Mouse (Mus musculus) E14TG2a.4 (cell line): ENCODE results near the gene Cdrt4.

Experiments used
- H3K27me3 ChIP-seq: 2 replicates; pipeline ENCODE4 v1.6.1; 2014; ENCODE audit warnings: low read length, control low read depth; ENCODE audit not compliant: insufficient read depth
- H3K36me3 ChIP-seq: 2 replicates; pipeline ENCODE4 v1.6.1; 2014; ENCODE audit warnings: low read length, control low read depth; ENCODE audit not compliant: insufficient read depth
- H3K4me1 ChIP-seq: replicated peaks from 2 replicates; pipeline ENCODE4 v1.6.1; 2014; ENCODE audit warnings: low read depth, low read length, control low read depth
- H3K4me3 ChIP-seq: replicated peaks from 2 replicates; pipeline ENCODE4 v1.5.1; 2014; ENCODE audit warnings: mild to moderate bottlenecking, low read length
- H3K9me3 ChIP-seq: 2 replicates; pipeline ENCODE4 v1.6.1; 2014; ENCODE audit warnings: low read length, control low read depth
- CTCF ChIP-seq: conservative IDR thresholded peaks from 2 replicates; pipeline ENCODE4 v1.5.1; 2014; ENCODE audit warnings: low read length
- NANOG ChIP-seq: IDR thresholded peaks from 2 replicates; pipeline ENCODE4 v1.6.1; 2014; ENCODE audit warnings: borderline replicate concordance, low read length, mixed read lengths
- POU5F1 ChIP-seq: IDR thresholded peaks from 2 replicates; pipeline ENCODE4 v1.6.1; 2014; ENCODE audit warnings: low read length, borderline replicate concordance

Gene Cdrt4

DNA sequence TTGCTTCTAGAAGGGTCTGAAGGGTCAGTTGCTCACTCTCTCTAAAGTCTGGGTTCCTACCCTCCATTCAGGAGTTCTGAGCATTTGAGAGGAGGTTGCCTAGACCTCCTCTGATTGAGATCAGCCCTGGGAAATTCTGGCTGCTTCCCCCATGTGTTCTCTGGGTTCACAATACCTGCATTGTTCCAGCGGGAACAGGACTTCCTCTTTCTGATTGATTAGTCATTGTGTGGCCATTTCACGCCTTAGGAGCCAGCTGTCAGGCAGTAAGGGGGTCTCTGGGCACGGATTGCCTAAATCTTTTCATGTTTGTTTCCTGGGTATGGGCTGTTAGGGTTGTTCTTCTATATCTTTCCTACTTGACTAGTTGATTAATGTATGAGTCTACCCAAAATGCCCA is 32.8 kb downstream of the Cdrt4 start:
- no peak overlapping the region for H3K4me3 ChIP-seq
- H3K4me1 ChIP-seq, result peaks cover 5% of the 10 kb centered on the region
- H3K9me3 ChIP-seq, result no peaks in the 10 kb centered on the region
- H3K27me3 ChIP-seq, result no peaks in the 10 kb centered on the region; the same call in 1 of the 2 replicates
- H3K36me3 ChIP-seq, result no peaks in the 10 kb centered on the region
- TF ChIP-seq NANOG (peak; percentile 60; the same call in 1 of the 2 replicates), CTCF (no peak)

DNA sequence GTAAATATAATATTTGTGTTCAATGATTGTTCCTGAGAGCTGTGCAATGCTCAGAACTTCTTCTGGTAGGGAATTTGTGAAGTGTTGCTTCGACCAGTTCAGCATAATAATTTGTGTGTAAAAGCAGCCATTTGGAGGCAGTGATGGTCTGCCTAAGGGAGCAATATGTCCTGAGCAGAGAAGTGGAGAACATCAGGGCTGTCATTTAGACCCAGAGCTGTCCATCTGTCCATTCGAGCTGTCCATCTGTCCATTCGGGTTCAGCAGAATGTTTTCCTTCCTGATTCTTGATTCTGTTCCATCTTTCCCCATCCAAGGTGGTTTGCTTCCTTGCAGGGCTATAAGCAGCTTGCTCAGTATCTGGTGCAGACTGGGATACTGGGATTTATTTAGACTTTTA is 33.4 kb downstream of the Cdrt4 start:
- Histone ChIP-seq H3K27me3 (no peaks in the 10 kb centered on the region; the same call in 1 of the 2 replicates), H3K36me3 (no peaks in the 10 kb centered on the region), H3K4me1 (peaks cover 5% of the 10 kb centered on the region), H3K9me3 (no peaks in the 10 kb centered on the region), H3K4me3 (no peak overlapping the region)
- TF ChIP-seq POU5F1 (no peak), CTCF (no peak), NANOG (no peak)

DNA sequence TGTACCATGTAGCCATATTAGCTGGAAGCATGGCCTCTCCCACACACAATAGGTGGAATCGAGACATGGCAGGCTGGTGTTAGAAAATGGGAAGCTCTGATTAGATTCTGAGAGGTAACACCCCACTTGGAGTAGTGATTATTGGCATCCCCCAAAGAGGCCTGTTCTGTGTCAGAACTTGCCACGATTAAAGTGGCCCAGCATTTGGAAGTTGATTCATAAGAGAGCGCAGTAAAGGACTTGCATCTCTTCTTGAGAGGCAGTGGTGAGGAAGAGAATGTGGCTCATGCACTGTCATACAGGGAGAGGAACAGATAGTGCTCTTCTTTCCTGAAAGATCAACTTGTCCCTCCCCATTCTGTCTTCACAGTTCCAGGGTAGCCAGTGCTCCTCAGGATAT is 34.1 kb downstream of the Cdrt4 start:
- H3K4me1 ChIP-seq, result peaks cover 5% of the 10 kb centered on the region
- H3K9me3 ChIP-seq, result no peaks in the 10 kb centered on the region
- H3K36me3 ChIP-seq, result no peaks in the 10 kb centered on the region
- no peaks in the 10 kb centered on the region; the same call in 1 of the 2 replicates for H3K27me3 ChIP-seq
- TF ChIP-seq POU5F1, result no peak
- no peak for TF ChIP-seq NANOG
- no peak for TF ChIP-seq CTCF
- no peak overlapping the region for H3K4me3 ChIP-seq

DNA sequence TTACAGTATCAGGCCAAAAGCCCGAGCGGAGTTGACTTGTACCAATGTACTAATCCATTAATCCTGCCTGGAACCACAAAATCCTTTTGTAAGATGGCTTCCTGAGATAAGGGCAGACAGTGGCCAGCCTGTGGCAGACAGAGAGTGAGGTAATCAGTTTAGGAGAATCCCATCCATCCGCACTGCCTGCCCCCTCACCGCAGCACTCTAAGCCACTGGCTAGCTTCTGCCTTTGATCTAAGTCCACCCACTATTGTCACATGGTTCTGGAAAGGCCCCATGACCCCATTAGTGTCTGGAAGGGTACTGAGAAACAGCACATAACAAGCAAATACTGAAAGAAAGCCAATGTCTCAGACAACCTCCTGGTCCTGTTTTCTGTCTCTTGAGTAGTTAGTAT is 35.6 kb downstream of the Cdrt4 start:
- Histone ChIP-seq H3K27me3 (no peaks in the 10 kb centered on the region; the same call in 1 of the 2 replicates), H3K9me3 (no peaks in the 10 kb centered on the region), H3K4me1 (peaks cover 5% of the 10 kb centered on the region), H3K36me3 (no peaks in the 10 kb centered on the region), H3K4me3 (no peak overlapping the region)
- TF ChIP-seq NANOG (no peak), CTCF (no peak), POU5F1 (no peak)

DNA sequence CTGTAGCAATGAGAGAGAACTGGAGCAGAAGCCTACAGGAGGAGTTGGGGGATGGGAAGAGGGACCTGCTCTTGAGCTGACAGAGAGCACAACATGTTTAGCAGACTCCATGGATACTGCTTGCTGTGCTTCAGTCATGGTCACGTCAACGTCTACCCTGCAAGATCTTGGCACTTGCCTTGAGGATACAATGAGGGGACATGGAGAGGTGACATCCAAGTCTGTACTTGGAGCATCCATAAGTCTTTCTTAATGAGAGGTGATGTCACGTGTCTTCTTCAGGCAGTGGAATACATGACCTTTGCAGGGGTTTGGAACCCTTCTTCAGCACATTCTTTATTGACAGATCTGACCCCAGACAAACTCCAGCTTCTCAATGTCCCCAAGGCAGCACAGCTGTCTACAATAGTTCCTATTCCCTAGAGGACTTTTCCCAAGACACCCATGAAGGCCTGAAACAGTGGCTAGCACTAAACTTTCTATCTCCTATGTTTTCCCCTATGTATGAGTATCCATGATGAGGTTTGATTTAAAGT is 39.2 kb downstream of the Cdrt4 start:
- no peak for TF ChIP-seq POU5F1
- no peak for TF ChIP-seq CTCF
- TF ChIP-seq NANOG, result no peak
- Histone ChIP-seq H3K4me3 (no peak overlapping the region), H3K9me3 (no peaks in the 10 kb centered on the region), H3K36me3 (no peaks in the 10 kb centered on the region), H3K4me1 (peaks cover 6% of the 10 kb centered on the region), H3K27me3 (no peaks in the 10 kb centered on the region)

DNA sequence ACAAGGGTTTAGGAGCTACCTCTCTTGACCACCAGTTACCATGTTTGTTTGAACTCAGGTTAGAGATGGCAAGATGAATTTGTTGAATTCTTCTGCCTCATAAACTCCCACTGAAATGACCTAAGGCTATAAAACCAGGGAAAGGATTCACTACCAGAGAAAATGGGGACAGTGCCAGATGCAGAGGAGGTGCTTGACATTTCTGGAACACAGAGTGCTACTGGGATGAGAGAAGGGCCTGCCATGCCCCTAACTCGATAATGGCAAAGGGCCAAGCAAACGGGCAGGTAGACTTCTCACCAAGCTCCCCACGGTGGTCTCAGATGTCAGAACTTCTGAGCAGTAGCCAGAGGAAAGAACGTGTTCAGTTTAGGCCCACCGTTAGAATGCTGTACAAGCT is 39.8 kb downstream of the Cdrt4 start:
- Histone ChIP-seq H3K4me1 (peaks cover 12% of the 10 kb centered on the region), H3K4me3 (no peak overlapping the region), H3K27me3 (no peaks in the 10 kb centered on the region), H3K9me3 (no peaks in the 10 kb centered on the region), H3K36me3 (no peaks in the 10 kb centered on the region)
- TF ChIP-seq NANOG (no peak), POU5F1 (no peak), CTCF (no peak)

DNA sequence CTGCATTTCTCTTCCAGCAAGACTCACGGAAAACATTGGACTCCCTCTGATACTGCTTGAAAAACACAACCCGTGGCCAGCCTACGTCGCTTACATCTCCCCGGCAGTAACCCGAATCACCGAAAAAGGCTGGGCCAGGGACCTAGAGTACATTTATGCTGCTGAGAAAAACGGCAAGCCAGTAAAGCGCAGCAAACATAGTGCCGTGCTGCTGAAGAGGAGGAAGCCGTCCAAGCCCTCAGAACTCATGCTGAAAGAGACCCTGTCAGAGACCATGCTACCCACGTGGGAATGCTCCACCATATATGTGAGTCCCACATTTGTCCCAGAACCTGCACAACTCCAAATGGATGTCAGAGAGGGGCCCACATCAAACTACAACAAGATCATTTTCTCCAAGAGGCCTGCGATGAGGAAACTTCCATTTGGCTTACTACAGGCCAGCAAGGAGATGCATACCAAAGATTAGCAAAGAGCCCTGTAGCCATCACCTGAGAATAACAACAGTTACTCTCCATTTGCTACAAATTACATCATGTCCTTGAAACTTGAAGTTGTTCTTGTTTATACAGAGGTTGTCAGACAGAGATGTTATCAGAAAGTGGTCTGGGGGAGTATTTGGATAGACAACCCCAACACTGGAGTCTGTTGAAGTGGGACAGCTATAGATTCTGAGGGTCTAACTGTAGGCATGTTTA is 41.7 kb downstream of the Cdrt4 start:
- TF ChIP-seq POU5F1, result no peak
- no peak for TF ChIP-seq NANOG
- TF ChIP-seq CTCF, result no peak
- Histone ChIP-seq H3K4me3 (no peak overlapping the region), H3K36me3 (no peaks in the 10 kb centered on the region), H3K4me1 (peaks cover 29% of the 10 kb centered on the region), H3K27me3 (no peaks in the 10 kb centered on the region), H3K9me3 (no peaks in the 10 kb centered on the region)

DNA sequence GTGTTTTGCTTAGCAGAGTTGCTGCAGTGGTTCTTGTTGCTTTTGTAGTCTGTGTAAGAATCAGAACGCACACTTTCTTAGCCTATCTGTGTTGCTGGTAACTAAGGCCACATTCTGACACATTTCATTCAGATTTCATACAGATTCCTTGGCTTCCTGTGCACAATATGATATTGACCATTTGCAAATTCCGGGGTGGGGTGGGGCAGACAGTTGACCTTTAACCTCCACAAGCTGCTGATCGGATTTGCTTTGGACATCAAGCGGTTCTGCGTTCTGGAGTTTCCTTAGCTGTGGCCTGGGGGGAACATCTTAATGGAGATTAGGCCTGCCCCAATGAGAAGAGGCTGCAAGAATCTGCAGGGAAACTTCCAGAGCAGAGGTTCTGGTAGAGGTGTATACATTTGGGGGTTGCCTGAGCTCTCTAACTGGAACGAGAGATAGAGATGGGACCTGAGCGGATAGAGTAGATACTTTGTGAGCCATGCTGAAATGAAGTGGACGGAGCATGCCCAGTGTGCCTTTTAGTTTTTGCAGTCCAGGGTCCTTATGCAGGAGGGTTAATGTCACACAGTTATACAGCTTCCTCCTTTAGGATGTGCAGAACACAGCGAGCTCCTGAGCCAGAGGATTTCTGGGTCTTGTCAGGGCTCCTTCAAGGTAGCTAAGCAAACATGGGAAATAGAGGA is 44.2 kb downstream of the Cdrt4 start:
- no peak for TF ChIP-seq POU5F1
- no peak for TF ChIP-seq CTCF
- no peak for TF ChIP-seq NANOG
- Histone ChIP-seq H3K27me3 (no peaks in the 10 kb centered on the region), H3K36me3 (no peaks in the 10 kb centered on the region), H3K4me3 (no peak overlapping the region), H3K4me1 (peaks cover 32% of the 10 kb centered on the region), H3K9me3 (no peaks in the 10 kb centered on the region)
